ENCODE assay signal across 13 mouse cellular contexts in genomic region chr19:11293616-11294015, GRCm38 (mm10). TPM values are rescaled to one million over a fixed set of nuclear protein-coding genes. Genes with fewer than 3 reads are reported as not detected.
A peak's percentile ranks its signal among the peaks of the same experiment; 100 is the strongest.
DNase-seq lines count a peak whose midpoint lies in the region; ATAC-seq and TF ChIP-seq lines count a peak whose summit lies in the region.
"Not testable (repeated sequence)": the region's sequence is repeated elsewhere in the genome, so short reads cannot be mapped to it uniquely, and the experiment has no call there.
"Had no signal": no experiment of that assay in that cellular context is flagged by ENCODE, and none has a peak within 500 bp of the region (broad histone marks: within the 10 kb centered on the region; RNA-seq: fewer than 3 reads in every experiment).

No protein-coding gene starts in this region.

- dilution Hi-C loops in CH12.LX (cut with MboI; ENCODE audit: extremely low pct_ligation_motif_present, extremely low pct_unique_long_range_greater_than_20kb, low sequenced_read_pairs) = not testable (repeated sequence)

- DNase-seq in CH12.LX (ENCODE audit: extremely low read depth) = peak; percentile 21
- DNase-seq in forebrain, postnatal 0 days; liver, embryonic 13.5 days: not testable (repeated sequence)
- peak; percentile 9 for DNase-seq in hindbrain, embryonic 11.5 days (ENCODE audit: low spot score)
- peak; percentile 18 for DNase-seq in retina, embryonic 14.5 days (ENCODE audit: low spot score)

- H3K4me3 ChIP-seq in CH12.LX (replicated peaks in 1 of 3; ENCODE audit: low read depth in 2 of 3, low read length in 2 of 3, poor library complexity in 1 of 3) = peak overlapping the region in 1 of 3 experiments; percentile 15
- peak overlapping the region; percentile 38; the same call in 1 of the 2 replicates for H3K4me3 ChIP-seq in embryonic facial prominence, embryonic 12.5 days
- not testable (repeated sequence) for H3K4me3 ChIP-seq in forebrain, postnatal 0 days (ENCODE audit: low read depth, low read length); hindbrain, embryonic 11.5 days (ENCODE audit: low read depth, low read length); liver, embryonic 13.5 days (replicated peaks)
- peak overlapping the region; percentile 35; the same call in 1 of the 2 replicates for H3K4me3 ChIP-seq in kidney, embryonic 14.5 days (ENCODE audit: low read length)
- H3K4me3 ChIP-seq in midbrain, embryonic 12.5 days = peak overlapping the region; percentile 36; the same call in 1 of the 2 replicates

- not testable (repeated sequence) for H3K9me3 ChIP-seq in CH12.LX (replicated peaks; ENCODE audit: low read length); embryonic facial prominence, embryonic 12.5 days; forebrain, postnatal 0 days (ENCODE audit: low read length); hindbrain, embryonic 11.5 days (ENCODE audit: control insufficient read depth, low read length); kidney, embryonic 14.5 days (ENCODE audit: control insufficient read depth, low read length); liver, embryonic 13.5 days (replicated peaks); midbrain, embryonic 12.5 days

- in situ Hi-C loops in CH12.LX (cut with MboI; ENCODE audit: low pct_ligation_motif_present, low pct_unique_long_range_greater_than_20kb, low sequenced_read_pairs) = not testable (repeated sequence)

- H3K9ac ChIP-seq in CH12.LX (ENCODE audit: insufficient read depth, low read depth) = peak overlapping the region; percentile 43; the same call in 1 of the 2 replicates
- H3K9ac ChIP-seq in embryonic facial prominence, embryonic 12.5 days; forebrain, postnatal 0 days; hindbrain, embryonic 11.5 days (ENCODE audit: low read depth, low read length); kidney, embryonic 14.5 days (ENCODE audit: low read depth, low read length); liver, embryonic 13.5 days; midbrain, embryonic 12.5 days (replicated peaks): not testable (repeated sequence)

- H3K27ac ChIP-seq in CH12.LX (ENCODE audit: insufficient read depth, low read depth); embryonic facial prominence, embryonic 12.5 days; forebrain, postnatal 0 days (ENCODE audit: low read depth, low read length); hindbrain, embryonic 11.5 days (ENCODE audit: low read depth, low read length); kidney, embryonic 14.5 days (ENCODE audit: low read depth, low read length); liver, embryonic 13.5 days; midbrain, embryonic 12.5 days (replicated peaks): not testable (repeated sequence)

- not testable (repeated sequence) for TF ChIP-seq CTCF in CH12.LX (conservative IDR thresholded peaks at IDR 0.05 in 1 of 2, IDR thresholded peaks at IDR 0.05 in 1 of 2; ENCODE audit: low read depth in 2 of 2, low read length in 2 of 2); forebrain, postnatal 0 days (IDR thresholded peaks at IDR 0.05; ENCODE audit: low read depth)

- H3K4me1 ChIP-seq in CH12.LX (ENCODE audit: control insufficient read depth in 1 of 2, insufficient read depth in 2 of 2); embryonic facial prominence, embryonic 12.5 days; forebrain, postnatal 0 days (ENCODE audit: insufficient read depth); hindbrain, embryonic 11.5 days (replicated peaks; ENCODE audit: control insufficient read depth, insufficient read depth, low read length); kidney, embryonic 14.5 days (ENCODE audit: control insufficient read depth, insufficient read depth, low read length); liver, embryonic 13.5 days (replicated peaks); midbrain, embryonic 12.5 days: not testable (repeated sequence)

- not testable (repeated sequence) for ATAC-seq in embryonic facial prominence, embryonic 12.5 days (ENCODE audit: insufficient number of reproducible peaks, insufficient read depth, low FRiP score, low TSS enrichment); forebrain, postnatal 0 days; hindbrain, embryonic 11.5 days (ENCODE audit: low FRiP score); kidney, embryonic 14.5 days (ENCODE audit: low FRiP score, low TSS enrichment); liver, embryonic 13.5 days (ENCODE audit: low read depth); midbrain, embryonic 12.5 days (ENCODE audit: low FRiP score, low read depth)

- not testable (repeated sequence) for H3K27me3 ChIP-seq in CH12.LX (replicated peaks); embryonic facial prominence, embryonic 12.5 days; forebrain, postnatal 0 days (ENCODE audit: insufficient read depth, low read length); hindbrain, embryonic 11.5 days (ENCODE audit: control insufficient read depth, insufficient read depth, low read length); kidney, embryonic 14.5 days (ENCODE audit: control insufficient read depth, insufficient read depth, low read length); liver, embryonic 13.5 days; midbrain, embryonic 12.5 days

- TF ChIP-seq EP300 in CH12.LX (IDR thresholded peaks at IDR 0.05; ENCODE audit: low read length) = not testable (repeated sequence)

- not testable (repeated sequence) for TF ChIP-seq POLR2A in CH12.LX (IDR thresholded peaks at IDR 0.05; ENCODE audit: low read depth, low read length)

- TF ChIP-seq RAD21 in CH12.LX (IDR thresholded peaks at IDR 0.05; ENCODE audit: low read depth, low read length) = not testable (repeated sequence)

- not testable (repeated sequence) for H3K79me2 ChIP-seq in CH12.LX (replicated peaks; ENCODE audit: control insufficient read depth, extremely low read depth, insufficient read depth, poor library complexity, severe bottlenecking)

- H3K4me2 ChIP-seq in CH12.LX (ENCODE audit: insufficient read depth, low read depth, poor library complexity, severe bottlenecking) = peak overlapping the region; percentile 9
- H3K4me2 ChIP-seq in embryonic facial prominence, embryonic 12.5 days (replicated peaks) = peak overlapping the region; percentile 51
- peak overlapping the region; percentile 50; the same call in 1 of the 2 replicates for H3K4me2 ChIP-seq in forebrain, postnatal 0 days (ENCODE audit: low read depth)
- not testable (repeated sequence) for H3K4me2 ChIP-seq in hindbrain, embryonic 11.5 days (replicated peaks; ENCODE audit: low read depth, low read length)
- H3K4me2 ChIP-seq in kidney, embryonic 14.5 days (replicated peaks; ENCODE audit: low read depth, low read length) = peak overlapping the region; percentile 46
- peak overlapping the region; percentile 61 for H3K4me2 ChIP-seq in liver, embryonic 13.5 days
- H3K4me2 ChIP-seq in midbrain, embryonic 12.5 days (replicated peaks) = peak overlapping the region; percentile 51

- WGBS in embryonic facial prominence, embryonic 12.5 days = 6% methylated on average over 3 of the region's 3 CpGs
- 8% methylated on average over 3 of the region's 3 CpGs for WGBS in forebrain, postnatal 0 days
- WGBS in hindbrain, embryonic 11.5 days = 12% methylated on average over 3 of the region's 3 CpGs
- WGBS in kidney, embryonic 14.5 days = 12% methylated on average over 3 of the region's 3 CpGs
- WGBS in liver, embryonic 13.5 days (ENCODE audit: insufficient replicate concordance) = 13% methylated on average over 3 of the region's 3 CpGs
- 9% methylated on average over 3 of the region's 3 CpGs for WGBS in midbrain, embryonic 12.5 days

- H3K36me3 ChIP-seq in CH12.LX (replicated peaks in 1 of 2; ENCODE audit: control insufficient read depth in 1 of 2, insufficient read depth in 1 of 2, low read length in 1 of 2); embryonic facial prominence, embryonic 12.5 days; forebrain, postnatal 0 days (ENCODE audit: insufficient read depth); hindbrain, embryonic 11.5 days (ENCODE audit: control insufficient read depth, insufficient read depth, low read length); kidney, embryonic 14.5 days (ENCODE audit: control insufficient read depth, insufficient read depth, low read length); liver, embryonic 13.5 days; midbrain, embryonic 12.5 days: not testable (repeated sequence)

RNA-seq across cellular contexts. Expression of gene Ms4a5, which starts 9.9 kb away (rescaled TPM):
- total RNA-seq in CH12.LX (2012; rRNA removed) (not detected in 2 replicates), CH12.LX (2014; rRNA removed) (not detected in 2 replicates)
- not detected in 2 replicates for polyA plus RNA-seq in CH12.LX (2012; ENCODE audit: insufficient read length, low read depth)
- not detected in 2 replicates for polyA plus RNA-seq in embryonic facial prominence, embryonic 12.5 days (2016; fragmentation: Nextera tagmentation; extraction: Ambion mirVana)
- not detected in 2 replicates for total RNA-seq in forebrain, postnatal 0 days (2014; rRNA removed)
- polyA plus RNA-seq in forebrain, postnatal 0 days (2015; fragmentation: Nextera tagmentation; extraction: Ambion mirVana) = not detected in 2 replicates
- polyA plus RNA-seq in hindbrain, embryonic 11.5 days (2014; fragmentation: Nextera tagmentation; extraction: Ambion mirVana) = not detected in 2 replicates
- not detected in 2 replicates for polyA plus RNA-seq in kidney, embryonic 14.5 days (2014; fragmentation: Nextera tagmentation; extraction: Ambion mirVana)
- polyA plus RNA-seq in liver, embryonic 13.5 days (2015; fragmentation: Nextera tagmentation; extraction: Ambion mirVana) = not detected in 2 replicates
- not detected in 2 replicates for polyA plus RNA-seq in midbrain, embryonic 12.5 days (2016; fragmentation: Nextera tagmentation; extraction: Ambion mirVana)
- total RNA-seq: gastrocnemius, postnatal 25 days; heart, postnatal 14 days; left cerebral cortex, postnatal 10 days had no signal
- polyA plus RNA-seq: cortical plate, adult 2 months; lung, adult 2 months had no signal

RNA-seq across cellular contexts. Expression of gene Ms4a14, which starts 20.6 kb away (rescaled TPM):
- total RNA-seq in CH12.LX (2012; rRNA removed) (not detected in 2 replicates), CH12.LX (2014; rRNA removed) (not detected in 2 replicates)
- 0.12 and 0.17 TPM in 2 replicates for polyA plus RNA-seq in CH12.LX (2012; ENCODE audit: insufficient read length, low read depth)
- 0.05 TPM in 1 of 2 replicates, not detected in the other for polyA plus RNA-seq in embryonic facial prominence, embryonic 12.5 days (2016; fragmentation: Nextera tagmentation; extraction: Ambion mirVana)
- total RNA-seq in forebrain, postnatal 0 days (2014; rRNA removed) = not detected in 2 replicates
- polyA plus RNA-seq in forebrain, postnatal 0 days (2015; fragmentation: Nextera tagmentation; extraction: Ambion mirVana) = 0.08 TPM in 1 of 2 replicates, not detected in the other
- polyA plus RNA-seq in hindbrain, embryonic 11.5 days (2014; fragmentation: Nextera tagmentation; extraction: Ambion mirVana) = 0.03 and 0.12 TPM in 2 replicates
- polyA plus RNA-seq in kidney, embryonic 14.5 days (2014; fragmentation: Nextera tagmentation; extraction: Ambion mirVana) = 0.07 TPM in 1 of 2 replicates, not detected in the other
- 0.03 TPM in 1 of 2 replicates, not detected in the other for polyA plus RNA-seq in liver, embryonic 13.5 days (2015; fragmentation: Nextera tagmentation; extraction: Ambion mirVana)
- polyA plus RNA-seq in midbrain, embryonic 12.5 days (2016; fragmentation: Nextera tagmentation; extraction: Ambion mirVana) = 0.04 TPM in 1 of 2 replicates, not detected in the other
- total RNA-seq: left cerebral cortex, postnatal 10 days had no signal

RNA-seq across cellular contexts. Expression of gene Ms4a1, which starts 27.6 kb away (rescaled TPM):
- 106 and 137 TPM in 2 replicates for total RNA-seq in CH12.LX (2012; rRNA removed)
- 642 and 726 TPM in 2 replicates for total RNA-seq in CH12.LX (2014; rRNA removed)
- polyA plus RNA-seq in CH12.LX (2012; ENCODE audit: insufficient read length, low read depth) = 345 and 387 TPM in 2 replicates
- polyA plus RNA-seq in embryonic facial prominence, embryonic 12.5 days (2016; fragmentation: Nextera tagmentation; extraction: Ambion mirVana) = 0.05 TPM in 1 of 2 replicates, not detected in the other
- 0.14 TPM in 1 of 2 replicates, not detected in the other for total RNA-seq in forebrain, postnatal 0 days (2014; rRNA removed)
- polyA plus RNA-seq in forebrain, postnatal 0 days (2015; fragmentation: Nextera tagmentation; extraction: Ambion mirVana) = 0.05 TPM in 1 of 2 replicates, not detected in the other
- not detected in 2 replicates for polyA plus RNA-seq in hindbrain, embryonic 11.5 days (2014; fragmentation: Nextera tagmentation; extraction: Ambion mirVana)
- polyA plus RNA-seq in kidney, embryonic 14.5 days (2014; fragmentation: Nextera tagmentation; extraction: Ambion mirVana) = not detected in 2 replicates
- not detected in 2 replicates for polyA plus RNA-seq in liver, embryonic 13.5 days (2015; fragmentation: Nextera tagmentation; extraction: Ambion mirVana)
- not detected in 2 replicates for polyA plus RNA-seq in midbrain, embryonic 12.5 days (2016; fragmentation: Nextera tagmentation; extraction: Ambion mirVana)
- total RNA-seq: gastrocnemius, postnatal 25 days had no signal

RNA-seq across cellular contexts. Expression of gene Ms4a7, which starts 42.3 kb away (rescaled TPM):
- total RNA-seq in CH12.LX (2012; rRNA removed) (1.4 and 1.8 TPM in 2 replicates), CH12.LX (2014; rRNA removed) (2.5 and 3.2 TPM in 2 replicates)
- polyA plus RNA-seq in CH12.LX (2012; ENCODE audit: insufficient read length, low read depth) = 4.3 TPM in 2 replicates
- polyA plus RNA-seq in embryonic facial prominence, embryonic 12.5 days (2016; fragmentation: Nextera tagmentation; extraction: Ambion mirVana) = 2.9 TPM in 2 replicates
- 0.77 and 1.1 TPM in 2 replicates for total RNA-seq in forebrain, postnatal 0 days (2014; rRNA removed)
- 3.3 and 4.0 TPM in 2 replicates for polyA plus RNA-seq in forebrain, postnatal 0 days (2015; fragmentation: Nextera tagmentation; extraction: Ambion mirVana)
- polyA plus RNA-seq in hindbrain, embryonic 11.5 days (2014; fragmentation: Nextera tagmentation; extraction: Ambion mirVana) = 1.7 and 1.9 TPM in 2 replicates
- polyA plus RNA-seq in kidney, embryonic 14.5 days (2014; fragmentation: Nextera tagmentation; extraction: Ambion mirVana) = 3.6 and 4.6 TPM in 2 replicates
- 1.1 and 1.5 TPM in 2 replicates for polyA plus RNA-seq in liver, embryonic 13.5 days (2015; fragmentation: Nextera tagmentation; extraction: Ambion mirVana)
- polyA plus RNA-seq in midbrain, embryonic 12.5 days (2016; fragmentation: Nextera tagmentation; extraction: Ambion mirVana) = 2.3 and 2.7 TPM in 2 replicates

Comparison
In these comparisons a context has a peak if more than half of its experiments do, and no peak if none do; other contexts are left out.
1. RNA of gene Ms4a1, which starts 27.6 kb away (polyA plus RNA-seq): 345 to 387 TPM in CH12.LX; 0.05 TPM in embryonic facial prominence, embryonic 12.5 days, 0.05 TPM in forebrain, postnatal 0 days, not detected in hindbrain, embryonic 11.5 days, not detected in kidney, embryonic 14.5 days, not detected in liver, embryonic 13.5 days and not detected in midbrain, embryonic 12.5 days; every median in the first group is over 100 times any median in the second.